Mouse (Mus musculus): ENCODE data around the gene Ehf.

The Ehf gene

DNA sequence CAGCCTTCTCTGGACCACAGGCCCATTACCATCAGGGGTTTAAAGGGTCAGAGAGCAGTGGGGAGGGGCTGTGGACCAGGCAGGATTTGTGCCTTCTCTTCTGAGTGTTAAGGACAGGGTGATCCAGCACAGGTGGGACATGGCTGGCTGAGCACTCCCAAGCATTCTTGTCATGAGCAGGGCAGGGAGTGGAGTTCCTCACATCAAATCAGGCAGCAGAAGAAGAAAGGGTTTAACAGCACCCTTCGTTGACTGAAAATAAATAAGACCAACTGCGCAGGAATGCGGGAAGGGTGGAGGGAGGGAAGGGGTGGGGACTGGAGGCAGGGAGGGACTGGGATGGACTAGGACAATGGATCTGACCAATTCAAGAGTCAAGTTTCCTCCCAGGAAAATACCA, 8.6 kb downstream of the Ehf start:
- no peak for DNase-seq (ENCODE audit: low spot score in 2 of 2)

DNA sequence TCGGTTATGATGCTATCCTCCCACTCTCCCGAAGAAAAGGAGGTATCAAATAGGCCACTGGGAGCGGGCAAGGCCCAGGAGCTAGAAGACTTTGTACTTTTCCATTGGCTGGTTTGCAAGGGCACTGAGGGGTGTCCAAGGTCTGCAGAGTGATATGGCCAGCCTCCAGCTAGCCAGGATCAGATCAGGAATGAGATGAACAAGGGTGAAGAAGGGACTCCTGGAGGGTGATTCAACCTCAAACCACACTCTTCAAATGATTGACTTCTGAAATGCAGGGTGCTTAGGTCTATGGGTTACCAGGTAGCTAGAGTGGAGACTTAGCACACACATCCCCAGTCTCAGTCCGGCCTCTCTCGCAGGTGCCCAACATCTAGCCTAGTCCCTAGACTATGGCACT, 9.3 kb downstream of the Ehf start:
- no peak for DNase-seq (ENCODE audit: low spot score in 2 of 2)

DNA sequence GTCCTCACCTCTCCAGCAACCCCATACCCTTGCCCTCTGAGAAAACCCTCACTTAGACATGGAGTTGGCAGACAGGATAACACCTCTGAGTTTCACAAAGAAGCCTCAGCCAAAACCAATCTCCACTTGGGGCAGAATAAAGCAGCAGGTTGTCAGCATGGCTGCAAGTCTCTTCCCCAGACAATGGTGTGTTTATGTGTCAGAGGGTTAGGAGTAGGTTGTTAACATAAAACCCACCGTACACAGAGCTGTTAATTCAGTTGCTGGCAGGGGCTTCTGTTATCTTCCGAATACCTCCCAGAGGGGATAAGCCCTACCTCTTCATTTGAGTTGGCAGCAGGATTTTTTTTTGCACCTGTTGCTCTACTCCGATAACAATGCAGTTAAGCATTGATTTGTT, 9.9 kb downstream of the Ehf start:
- no peak for DNase-seq (ENCODE audit: low spot score in 2 of 2)

DNA sequence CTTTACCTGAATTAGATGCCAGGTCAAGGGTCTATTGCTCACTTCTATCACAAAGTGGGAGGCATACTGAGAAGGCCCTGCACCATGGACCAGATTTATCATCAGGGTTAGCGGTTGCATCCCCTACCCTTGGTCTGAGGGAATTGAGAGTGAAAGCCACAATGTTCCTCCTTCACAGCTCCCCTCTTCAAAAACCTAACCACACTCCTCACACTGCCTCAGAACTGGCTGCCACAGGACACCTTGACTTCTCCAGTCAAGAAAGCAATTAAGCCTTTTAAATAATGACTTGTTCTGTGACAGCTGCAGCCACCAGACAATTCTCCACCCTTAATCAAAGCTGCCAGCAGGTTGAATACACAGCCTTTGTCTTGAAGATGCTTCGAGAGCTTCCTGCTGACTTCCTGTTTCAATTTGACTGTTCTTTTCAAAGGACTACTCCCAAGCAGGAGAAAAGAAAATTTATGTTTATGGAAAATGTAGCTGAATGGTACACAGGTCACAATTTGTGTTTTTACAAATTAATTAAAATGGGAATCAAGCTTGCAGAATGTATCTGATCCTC, 12.3 kb downstream of the Ehf start:
- no peak for DNase-seq (ENCODE audit: low spot score in 2 of 2)

DNA sequence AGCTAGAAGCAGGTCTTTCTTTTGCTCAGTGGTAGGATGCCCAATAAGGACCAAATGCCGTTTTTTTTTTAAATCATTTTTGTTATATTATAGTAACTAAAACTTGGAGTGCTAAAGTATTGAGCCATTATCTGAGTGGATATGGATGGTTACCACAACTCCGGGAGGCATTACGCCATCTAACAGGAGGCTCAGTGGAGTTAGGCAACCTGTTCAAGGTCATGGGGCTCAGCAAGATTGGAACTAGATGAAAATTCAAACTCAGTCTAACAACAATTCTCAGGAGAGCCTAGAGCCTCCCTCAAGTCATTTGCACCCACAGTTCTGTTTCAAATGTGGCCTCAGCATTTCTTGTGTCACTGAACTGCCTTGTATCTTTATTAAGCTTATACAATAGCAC, 12.9 kb downstream of the Ehf start:
- DNase-seq (ENCODE audit: low spot score in 2 of 2) = no peak

DNA sequence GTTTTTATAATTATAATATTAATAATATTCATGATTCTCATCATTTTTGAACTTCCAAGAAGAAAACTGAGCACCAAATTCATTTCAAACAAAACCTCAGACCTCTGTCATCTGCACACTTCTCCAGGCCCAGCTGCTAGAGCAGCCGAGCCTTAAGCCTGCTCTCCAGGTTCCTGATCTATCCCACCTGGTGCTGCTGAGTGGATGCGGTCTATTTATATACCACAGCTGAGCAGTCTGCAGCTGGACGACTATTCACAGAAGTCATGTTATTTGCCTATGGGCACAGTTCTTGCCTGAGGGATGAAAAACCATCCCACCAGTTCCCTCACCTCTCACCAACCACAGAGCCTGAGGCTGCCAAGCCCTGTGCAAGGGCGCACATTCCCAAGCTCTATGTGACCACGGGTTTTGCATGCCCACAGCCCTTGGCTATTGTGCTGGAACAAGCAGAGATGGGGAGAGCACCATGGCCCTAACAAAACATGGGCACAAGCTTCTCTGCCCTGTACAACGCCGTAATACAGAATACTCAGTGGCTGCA, 13.6 kb downstream of the Ehf start:
- DNase-seq (ENCODE audit: low spot score in 2 of 2) = no peak

DNA sequence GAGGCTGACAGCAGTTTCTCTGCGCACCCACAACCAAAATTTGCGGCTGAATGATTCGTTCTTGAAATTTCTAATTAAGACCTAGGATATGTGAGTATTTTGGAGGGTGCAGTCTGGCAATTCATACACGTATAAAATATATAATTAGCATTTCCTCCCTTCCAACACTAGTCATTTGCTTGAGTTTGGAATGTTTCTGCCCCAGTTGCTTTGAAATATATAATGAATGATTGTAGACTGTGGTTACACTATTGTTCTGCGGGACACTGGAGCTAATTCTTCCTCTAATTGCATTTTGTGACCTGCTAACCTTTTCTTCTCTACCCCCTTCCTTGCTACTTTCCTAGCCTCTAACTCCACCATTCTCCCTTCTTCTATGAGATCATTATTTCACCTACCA, 15.4 kb downstream of the Ehf start:
- no peak for DNase-seq (ENCODE audit: low spot score in 2 of 2)

DNA sequence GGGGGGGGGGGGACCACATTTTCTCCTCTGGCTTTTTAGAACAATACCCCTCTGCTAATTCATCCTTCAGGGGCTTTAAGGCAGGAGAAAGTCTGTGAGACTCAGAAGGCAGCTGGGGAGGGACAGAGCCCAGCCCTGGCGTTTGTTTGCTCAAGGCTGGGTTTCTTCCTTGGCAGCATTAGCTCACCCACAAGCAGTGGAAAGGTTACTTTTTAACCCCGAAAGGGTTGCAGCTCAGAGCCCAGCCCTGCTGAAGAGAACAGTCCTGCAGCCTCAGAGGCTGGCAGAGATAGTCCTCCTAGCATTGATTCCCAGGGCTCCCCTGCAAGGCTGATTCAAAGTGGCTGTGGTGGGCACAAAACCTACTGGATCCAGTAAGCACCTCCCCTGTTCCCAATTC, 17.5 kb downstream of the Ehf start:
- no peak for DNase-seq (ENCODE audit: low spot score in 2 of 2)

DNA sequence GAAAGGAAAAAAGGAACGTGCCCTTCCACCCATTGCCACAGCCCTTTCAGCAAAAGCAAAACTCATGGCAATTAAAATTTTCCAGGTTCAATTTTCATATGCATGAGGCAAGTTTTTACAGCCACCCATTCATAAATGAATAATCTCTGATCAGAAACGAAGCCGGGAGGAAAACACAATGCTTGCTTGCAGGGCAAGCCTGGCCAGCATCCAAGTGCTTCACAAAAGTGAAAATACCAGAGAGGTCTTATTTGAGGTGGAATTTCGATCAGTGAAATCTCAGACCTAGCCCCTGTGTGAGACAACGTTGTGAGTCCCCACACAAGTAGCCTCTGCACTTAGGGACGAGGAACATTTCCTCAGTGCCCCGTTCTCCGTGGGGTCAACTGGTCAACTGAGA, 19.3 kb downstream of the Ehf start:
- no peak for DNase-seq (ENCODE audit: low spot score in 2 of 2)

DNA sequence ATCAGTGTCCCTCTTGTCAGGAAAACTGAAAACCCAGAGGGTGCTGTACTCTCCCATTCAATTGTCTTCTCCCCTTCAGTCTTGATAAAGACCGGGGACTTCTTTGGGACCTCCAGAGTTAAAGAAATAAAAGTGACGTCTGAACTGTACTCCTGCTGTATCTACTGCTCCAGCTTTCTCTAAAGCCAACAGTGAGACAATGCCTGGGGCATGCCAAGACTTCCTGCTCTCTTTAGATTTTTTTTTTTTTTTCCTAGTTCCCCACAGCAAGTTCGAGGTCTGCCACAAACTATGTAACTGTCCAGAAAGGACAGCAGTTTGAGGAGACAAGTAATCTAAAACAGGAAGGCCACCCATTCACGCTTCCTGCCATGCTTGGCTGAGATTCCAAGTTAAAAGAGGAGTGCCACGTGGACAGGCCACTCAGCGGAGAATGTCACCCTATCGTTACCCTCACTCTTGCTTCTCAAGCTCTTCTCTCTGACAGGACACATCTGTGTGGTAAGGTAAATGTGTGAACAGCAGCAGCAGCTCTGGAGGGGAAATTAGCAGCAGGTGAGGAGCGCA, 20.8 kb downstream of the Ehf start:
- peak; percentile 23 to 28 for DNase-seq (ENCODE audit: low spot score in 2 of 2)

DNA sequence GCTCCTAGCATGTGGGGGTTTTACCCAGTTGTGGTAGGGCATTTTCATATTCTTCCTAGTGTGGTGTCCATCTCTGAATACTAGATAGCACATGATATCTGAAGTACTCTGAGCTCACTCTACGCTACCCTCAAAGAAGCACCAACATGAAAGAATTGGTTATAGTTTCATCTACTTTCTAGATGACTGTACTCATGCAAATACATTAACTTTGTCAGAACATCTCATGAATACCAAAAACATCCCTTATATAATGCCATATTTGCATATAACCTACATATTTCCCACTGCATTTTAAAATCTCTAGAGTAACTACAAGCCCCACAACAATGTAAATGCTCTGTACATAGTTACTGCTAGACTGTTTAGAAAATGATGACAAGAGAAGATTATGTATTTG, 23.2 kb downstream of the Ehf start:
- DNase-seq (ENCODE audit: low spot score in 2 of 2) = no peak

DNA sequence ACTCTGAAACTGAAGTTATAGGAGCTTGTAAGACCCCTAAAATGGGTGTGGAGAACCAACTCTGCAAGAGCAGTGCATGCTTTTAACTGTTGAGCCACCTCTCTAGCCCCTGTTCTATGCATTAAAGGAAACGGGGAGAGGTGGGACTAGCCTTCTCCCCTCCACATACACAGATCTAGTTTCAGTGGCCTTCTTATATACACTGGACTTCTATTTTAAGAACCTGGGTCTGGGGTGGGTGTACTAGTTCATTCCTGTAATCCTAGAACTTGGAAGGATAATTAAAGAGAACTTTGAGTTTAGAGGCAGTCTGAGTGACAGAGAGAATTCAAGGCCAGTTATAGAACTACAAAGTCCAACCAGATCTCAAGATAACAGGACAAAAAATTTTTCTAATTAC, 24.6 kb downstream of the Ehf start:
- DNase-seq (ENCODE audit: low spot score in 2 of 2) = no peak

DNA sequence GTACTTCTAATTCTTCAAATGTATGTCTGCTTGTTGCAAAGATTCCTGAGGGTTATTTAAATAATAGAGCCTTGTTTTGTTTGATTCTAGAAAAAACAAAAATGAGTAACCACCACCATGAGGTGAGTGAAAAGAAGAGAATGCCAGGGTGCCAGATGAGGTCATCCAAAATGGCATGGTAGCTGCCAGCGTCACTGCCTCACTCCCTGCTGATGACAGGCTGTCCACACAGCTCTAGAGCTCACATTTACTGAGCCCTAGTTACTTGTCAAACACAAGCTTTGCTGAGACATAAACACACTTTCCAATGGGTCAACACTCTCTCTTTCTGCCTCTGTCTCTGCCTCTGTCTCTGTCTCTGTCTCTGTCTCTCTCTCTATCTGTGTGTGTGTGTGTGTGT, 25.3 kb downstream of the Ehf start:
- DNase-seq (ENCODE audit: low spot score in 2 of 2) = peak in 1 of 2 experiments; percentile 42

DNA sequence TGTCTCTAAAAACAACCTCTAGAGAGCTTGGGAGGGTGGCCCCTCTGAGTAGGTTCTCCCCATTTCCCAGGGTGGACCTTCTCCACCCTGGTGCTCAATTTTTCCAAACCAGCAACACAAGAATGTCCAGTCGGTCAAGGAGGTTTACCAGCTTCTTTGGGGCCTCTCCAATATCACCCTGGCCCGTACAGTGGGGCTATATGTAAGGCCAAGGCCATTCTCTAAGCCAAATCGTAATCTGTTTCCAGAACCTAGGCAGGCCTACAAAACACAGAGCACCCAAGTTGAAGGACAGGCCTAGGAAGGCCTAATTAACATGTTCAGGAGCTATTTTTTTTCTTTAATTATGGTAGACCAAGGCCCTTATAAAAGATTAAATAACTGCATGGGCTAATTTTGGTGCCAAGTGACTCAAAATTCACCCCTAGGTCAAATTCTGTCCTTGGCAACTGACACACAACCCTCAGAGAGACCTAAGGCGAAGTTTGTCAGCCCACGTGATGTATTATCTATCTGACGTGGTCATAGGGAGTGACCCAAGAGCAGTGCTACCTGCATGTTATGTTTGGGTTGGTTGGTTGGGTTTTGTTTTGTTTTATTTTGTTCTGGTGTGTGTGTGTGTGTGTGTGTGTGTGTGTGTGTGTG, 27.6 kb downstream of the Ehf start:
- DNase-seq (ENCODE audit: low spot score in 2 of 2) = no peak

DNA sequence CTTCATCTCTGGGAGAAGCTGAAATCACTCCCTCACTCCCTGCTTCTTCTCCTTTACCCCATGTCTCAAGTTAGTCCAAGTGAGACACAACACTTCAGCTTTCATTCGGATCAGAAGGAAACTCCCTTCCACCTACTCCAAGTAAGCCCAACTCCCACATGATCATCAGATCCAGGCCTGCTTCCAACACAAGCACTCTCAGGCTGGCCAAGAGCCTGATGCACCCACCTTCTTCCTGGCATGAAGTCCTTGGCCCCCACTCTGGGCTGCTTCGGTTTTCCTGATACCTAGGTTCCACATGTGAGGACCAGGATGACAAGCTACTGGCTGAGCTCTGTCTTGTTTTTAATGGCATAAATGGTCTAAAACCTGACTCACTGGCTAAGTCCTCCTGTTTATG, 28.3 kb downstream of the Ehf start:
- no peak for DNase-seq (ENCODE audit: low spot score in 2 of 2)

DNA sequence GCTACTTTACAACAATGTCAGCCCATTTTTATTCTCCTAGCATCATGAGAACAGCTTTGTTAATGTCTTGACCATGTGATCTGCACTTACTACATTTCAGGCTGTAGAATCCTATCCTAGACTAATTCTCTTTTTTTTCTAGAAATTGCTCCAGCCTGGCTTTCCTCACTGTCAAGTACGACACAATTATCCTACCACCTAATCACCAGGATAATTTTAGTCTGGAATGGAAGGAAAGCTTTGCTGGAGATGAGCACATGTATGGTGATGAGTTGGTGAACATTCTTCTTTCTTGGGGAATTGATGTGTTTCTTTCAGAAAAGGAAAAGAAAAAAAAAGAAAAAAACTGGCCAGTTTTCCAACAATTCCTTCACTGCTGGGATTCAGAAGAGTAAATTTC, 28.8 kb downstream of the Ehf start:
- DNase-seq (ENCODE audit: low spot score in 2 of 2) = no peak

DNA sequence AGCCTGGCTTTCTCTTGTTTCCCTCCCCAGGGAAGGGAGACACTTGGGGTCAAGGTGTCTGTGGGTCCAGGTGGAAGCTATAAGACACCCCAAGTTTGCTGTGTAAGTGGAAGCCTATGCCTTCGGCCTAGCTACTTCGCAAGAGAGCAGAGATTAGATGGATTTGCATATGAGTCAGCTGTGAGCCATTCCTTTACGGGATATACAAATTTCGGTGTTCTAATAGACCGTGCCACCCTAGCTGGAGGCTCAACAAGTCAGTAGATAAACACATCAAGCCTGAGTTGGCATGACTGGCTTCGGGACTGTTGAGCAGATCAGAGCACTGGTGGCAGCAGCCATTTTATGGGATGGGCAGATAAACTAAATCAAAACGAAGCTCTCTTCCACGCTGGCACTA, 31.6 kb downstream of the Ehf start:
- no peak for DNase-seq (ENCODE audit: low spot score in 2 of 2)

DNA sequence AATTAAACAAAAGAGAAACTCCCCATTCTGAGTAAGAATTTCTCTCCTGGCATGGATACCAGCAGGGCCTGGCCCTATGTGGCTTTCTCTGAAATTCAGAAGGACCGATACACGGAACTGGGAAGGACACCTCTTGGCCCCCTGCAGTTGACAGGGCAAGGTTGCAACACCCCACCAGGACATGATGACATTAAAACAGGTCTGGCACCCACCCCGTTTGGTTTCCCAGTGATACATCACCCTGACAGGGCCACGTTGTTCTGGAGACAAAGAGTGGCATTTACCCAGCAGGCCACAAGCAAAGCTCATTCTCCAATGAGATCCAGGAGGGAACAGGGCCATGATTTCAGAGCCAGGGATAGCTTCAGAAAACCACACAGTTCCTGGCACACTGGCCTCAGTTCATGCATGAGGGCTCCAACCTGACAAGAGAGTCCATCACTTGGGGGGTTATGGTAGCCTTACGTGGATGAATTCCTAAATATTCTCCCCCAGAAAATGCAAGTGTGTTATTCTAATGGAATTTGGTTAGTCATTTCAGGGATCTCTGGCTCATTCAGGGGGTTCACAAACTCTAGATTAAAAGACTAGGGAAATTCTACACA, 32.4 kb downstream of the Ehf start:
- DNase-seq (ENCODE audit: low spot score in 2 of 2) = no peak

DNA sequence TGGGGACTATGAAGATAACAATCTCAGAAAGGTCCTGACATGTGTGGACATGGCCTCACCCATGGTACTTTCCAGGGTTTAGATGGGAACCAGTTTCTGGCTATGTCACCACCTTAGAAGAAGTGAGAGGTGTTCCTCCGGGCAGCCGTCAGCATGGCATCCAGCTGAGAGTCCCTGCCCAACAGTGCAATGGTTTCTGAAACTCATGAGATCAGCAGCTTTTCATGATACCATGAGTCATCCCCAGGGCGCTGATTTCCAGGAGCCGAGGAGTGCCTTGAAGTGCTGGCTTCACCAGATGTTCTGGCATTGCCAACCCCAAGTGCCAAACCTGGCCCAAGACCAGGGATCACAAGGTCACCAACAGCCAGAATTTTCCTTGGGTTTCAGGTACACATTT, 64.0 kb downstream of the Ehf start:
- no peak for DNase-seq (ENCODE audit: low spot score in 2 of 2)

DNA sequence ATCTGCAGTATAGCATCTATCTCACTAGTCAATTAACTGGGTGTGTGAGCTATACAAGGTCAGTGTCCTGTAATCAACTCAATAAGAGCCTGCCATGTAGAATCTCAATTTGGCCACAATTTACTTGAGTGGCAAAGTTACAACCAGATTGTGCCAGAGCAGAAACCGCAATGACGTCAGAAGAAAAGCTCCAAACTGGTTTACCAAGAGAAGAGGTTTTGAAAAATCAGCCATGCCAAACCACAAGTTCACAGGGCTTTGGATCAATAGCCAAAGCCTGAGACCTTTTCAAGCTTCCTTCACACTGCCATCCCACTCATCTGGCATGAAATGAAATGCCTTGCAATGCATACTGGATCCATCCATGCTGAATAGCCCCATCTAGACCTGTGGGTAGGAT, 76.3 kb downstream of the Ehf start:
- DNase-seq (ENCODE audit: low spot score in 2 of 2) = no peak

DNA sequence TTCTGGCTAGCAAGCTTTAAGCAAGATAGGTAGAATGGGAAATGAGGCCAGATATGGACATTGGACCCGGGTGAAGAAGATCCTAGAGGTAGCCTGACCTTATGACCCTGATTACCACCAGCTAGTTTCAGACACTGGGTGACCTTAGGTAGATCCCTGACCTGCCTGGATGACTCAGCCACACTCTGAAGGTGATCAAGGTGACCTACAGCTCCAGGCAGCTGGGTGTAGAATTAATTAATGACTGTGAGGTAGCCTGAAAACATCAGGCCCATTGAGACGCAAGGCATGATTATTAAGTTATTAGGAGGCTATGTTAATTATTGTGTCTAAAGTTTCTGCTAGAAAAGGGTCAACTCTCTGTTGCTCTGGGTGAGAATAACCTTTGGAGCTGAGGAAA, 82.2 kb downstream of the Ehf start:
- no peak for DNase-seq (ENCODE audit: low spot score in 2 of 2)

DNA sequence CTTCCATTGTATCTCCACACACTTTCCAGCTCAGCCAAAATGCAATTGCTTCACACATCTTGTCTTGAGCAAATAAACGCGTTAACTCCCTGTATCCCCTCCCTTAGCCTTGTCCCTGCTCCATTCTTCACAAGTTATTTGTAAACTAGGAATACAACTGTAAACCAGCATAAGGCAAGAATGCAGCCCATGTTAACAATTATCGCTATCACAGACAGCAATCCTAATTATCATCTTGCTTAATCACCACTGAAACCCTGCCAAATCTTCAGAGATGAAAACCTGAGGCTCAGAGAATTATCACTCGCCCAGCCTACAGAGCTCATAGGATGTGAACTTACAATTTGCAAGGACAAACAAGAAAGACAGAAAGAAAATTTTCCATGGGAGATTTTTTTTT, 84.8 kb downstream of the Ehf start:
- no peak for DNase-seq (ENCODE audit: low spot score in 2 of 2)

DNA sequence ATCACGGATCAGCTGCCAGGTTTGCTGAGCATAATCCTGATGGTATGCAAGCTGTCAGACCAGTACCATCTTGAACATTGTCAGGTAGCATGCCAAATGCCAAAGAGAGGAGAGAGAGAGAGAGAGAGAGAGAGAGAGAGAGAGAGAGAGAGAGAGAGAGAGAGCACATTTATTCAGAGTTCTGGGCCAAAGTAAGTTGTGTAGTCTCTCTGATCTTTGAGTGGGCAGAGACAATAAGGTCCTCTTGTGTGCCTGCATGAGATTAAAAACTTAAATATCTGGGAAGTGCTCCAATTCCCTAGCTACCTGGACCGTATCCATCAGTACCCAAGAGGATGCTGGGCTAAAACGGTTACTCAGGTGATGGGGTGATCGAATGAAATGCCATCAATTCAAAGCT, 87.3 kb downstream of the Ehf start:
- no peak for DNase-seq (ENCODE audit: low spot score in 2 of 2)
